Mouse (Mus musculus) stomach, embryonic 16.5 days (tissue): ENCODE measurements around the gene Oas3. TPM values are rescaled to one million over a fixed set of nuclear protein-coding genes. Genes with fewer than 3 reads are reported as not detected.

Experiments used
- ATAC-seq: fragments of 200-750 bp; cut with Nextera tagmentation; 2 replicates; pipeline ENCODE4 v1.8.0; 2017; ENCODE audit warnings: moderate number of reproducible peaks, moderate TSS enrichment; ENCODE audit not compliant: insufficient read depth, low FRiP score
- H3K27ac ChIP-seq: fragments of 300-500 bp; sonication (generic); 2 replicates; pipeline ENCODE4 v1.5.1; 2014; ENCODE audit warnings: low read length
- H3K27me3 ChIP-seq: fragments of 300-500 bp; sonication (generic); 2 replicates; pipeline ENCODE4 v1.6.1; 2014; ENCODE audit warnings: low read length, control low read depth, mixed read lengths; ENCODE audit not compliant: control insufficient read depth, insufficient read depth
- H3K36me3 ChIP-seq: fragments of 300-500 bp; sonication (generic); 2 replicates; pipeline ENCODE4 v1.6.1; 2014; ENCODE audit warnings: low read length; ENCODE audit not compliant: control insufficient read depth, insufficient read depth
- H3K4me1 ChIP-seq: fragments of 300-500 bp; sonication (generic); 2 replicates; pipeline ENCODE4 v1.6.1; 2014; ENCODE audit warnings: low read length, control low read depth, mixed read lengths; ENCODE audit not compliant: control insufficient read depth, insufficient read depth
- H3K4me2 ChIP-seq: fragments of 300-500 bp; sonication (generic); 2 replicates; pipeline ENCODE4 v1.6.1; 2014; ENCODE audit warnings: low read depth, low read length, mixed read lengths
- H3K4me3 ChIP-seq: fragments of 300-500 bp; sonication (generic); replicated peaks from 2 replicates; pipeline ENCODE4 v1.5.1; 2014; ENCODE audit warnings: mild to moderate bottlenecking, low read length
- H3K9ac ChIP-seq: fragments of 300-500 bp; sonication (generic); 2 replicates; pipeline ENCODE4 v1.6.1; 2014; ENCODE audit warnings: low read length
- H3K9me3 ChIP-seq: fragments of 300-500 bp; sonication (generic); replicated peaks from 2 replicates; pipeline ENCODE4 v1.6.1; 2016; ENCODE audit warnings: low read length, control low read depth; ENCODE audit not compliant: control insufficient read depth
- WGBS: fragments of 180-500 bp; shearing (Covaris S2); extraction: QIAGEN DNeasy Blood & Tissue Kit; methylation state at CpG from one replicate; pipeline ENCODE4 v1.1.7; 2014; 5-methylcytosine and 5-hydroxymethylcytosine counted together
- polyA plus RNA-seq: library from polyadenylated mRNA; unstranded; fragments of >200 nt; fragmentation: Nextera tagmentation; extraction: Ambion mirVana; gene quantifications from 2 replicates; pipeline ENCODE4 v1.2.1, GENCODE M21; 2015

Gene Oas3
- polyA plus RNA-seq, 1 experiment from 2014 or later: 0.18 TPM

- H3K27ac ChIP-seq: no peak overlapping the region
- H3K4me2 ChIP-seq: no peak overlapping the region
- H3K27me3 ChIP-seq: no peaks in the 10 kb centered on the region
- no peak for ATAC-seq
- no peaks in the 10 kb centered on the region for H3K36me3 ChIP-seq
- WGBS: 26% methylated on average over 4 of the region's 4 CpGs
- H3K4me3 ChIP-seq: no peak overlapping the region
- no peaks in the 10 kb centered on the region for H3K9me3 ChIP-seq
- no peak overlapping the region for H3K9ac ChIP-seq
- H3K4me1 ChIP-seq: no peaks in the 10 kb centered on the region
These were observed 35.3 kb downstream of the Oas3 start for GRCm38 (mm10) chr5:120742125-120742524.

GRCm38 (mm10) chr5:120734380-120734990 lies 43.0 kb downstream of the Oas3 start:
- ATAC-seq: no peak
- Histone ChIP-seq H3K9me3 (no peaks in the 10 kb centered on the region), H3K4me3 (no peak overlapping the region), H3K4me1 (no peaks in the 10 kb centered on the region), H3K27ac (no peak overlapping the region), H3K9ac (no peak overlapping the region), H3K4me2 (no peak overlapping the region), H3K27me3 (no peaks in the 10 kb centered on the region), H3K36me3 (no peaks in the 10 kb centered on the region)
- WGBS: 67% methylated on average over 14 of the region's 14 CpGs

GRCm38 (mm10) chr5:120733696-120734095 lies 43.8 kb downstream of the Oas3 start:
- H3K27me3 ChIP-seq: no peaks in the 10 kb centered on the region
- ATAC-seq: no peak
- WGBS: 93% methylated on average over 3 of the region's 3 CpGs
- H3K9me3 ChIP-seq: no peaks in the 10 kb centered on the region
- no peak overlapping the region for H3K4me2 ChIP-seq
- H3K9ac ChIP-seq: no peak overlapping the region
- H3K4me3 ChIP-seq: no peak overlapping the region
- H3K4me1 ChIP-seq: no peaks in the 10 kb centered on the region
- no peaks in the 10 kb centered on the region for H3K36me3 ChIP-seq
- H3K27ac ChIP-seq: no peak overlapping the region

- Histone ChIP-seq H3K27ac (no peak overlapping the region), H3K4me1 (no peaks in the 10 kb centered on the region), H3K9ac (no peak overlapping the region), H3K9me3 (no peaks in the 10 kb centered on the region), H3K4me3 (no peak overlapping the region), H3K27me3 (no peaks in the 10 kb centered on the region), H3K4me2 (no peak overlapping the region), H3K36me3 (no peaks in the 10 kb centered on the region)
- 56% methylated on average over 1 of the region's 1 CpGs for WGBS
- no peak for ATAC-seq
These were observed 44.7 kb downstream of the Oas3 start for GRCm38 (mm10) chr5:120732740-120733139.

GRCm38 (mm10) chr5:120729319-120729718 lies 48.1 kb downstream of the Oas3 start:
- Histone ChIP-seq H3K9ac (no peak overlapping the region), H3K27ac (no peak overlapping the region), H3K4me3 (no peak overlapping the region), H3K9me3 (no peaks in the 10 kb centered on the region), H3K4me1 (no peaks in the 10 kb centered on the region), H3K4me2 (no peak overlapping the region), H3K27me3 (no peaks in the 10 kb centered on the region), H3K36me3 (no peaks in the 10 kb centered on the region)
- ATAC-seq: no peak
- 74% methylated on average over 10 of the region's 10 CpGs for WGBS

- Histone ChIP-seq H3K9me3 (no peaks in the 10 kb centered on the region), H3K4me1 (no peaks in the 10 kb centered on the region), H3K4me3 (no peak overlapping the region), H3K27me3 (no peaks in the 10 kb centered on the region), H3K4me2 (no peak overlapping the region), H3K27ac (no peak overlapping the region), H3K9ac (no peak overlapping the region), H3K36me3 (no peaks in the 10 kb centered on the region)
- ATAC-seq: no peak
- WGBS: 58% methylated on average over 12 of the region's 12 CpGs
These were observed 51.5 kb downstream of the Oas3 start for GRCm38 (mm10) chr5:120725811-120726455.

- H3K27ac ChIP-seq: no peak overlapping the region
- no peaks in the 10 kb centered on the region for H3K4me1 ChIP-seq
- H3K36me3 ChIP-seq: no peaks in the 10 kb centered on the region
- no peak for ATAC-seq
- H3K4me3 ChIP-seq: no peak overlapping the region
- no peak overlapping the region for H3K9ac ChIP-seq
- H3K9me3 ChIP-seq: no peaks in the 10 kb centered on the region
- H3K27me3 ChIP-seq: no peaks in the 10 kb centered on the region
- H3K4me2 ChIP-seq: no peak overlapping the region
- 53% methylated on average over 7 of the region's 7 CpGs for WGBS
These were observed 56.5 kb downstream of the Oas3 start for GRCm38 (mm10) chr5:120721005-120721404.

GRCm38 (mm10) chr5:120718600-120719378 lies 58.7 kb downstream of the Oas3 start:
- H3K27me3 ChIP-seq: no peaks in the 10 kb centered on the region
- no peak overlapping the region for H3K4me3 ChIP-seq
- H3K9ac ChIP-seq: no peak overlapping the region
- no peaks in the 10 kb centered on the region for H3K9me3 ChIP-seq
- WGBS: 46% methylated on average over 15 of the region's 15 CpGs
- H3K4me1 ChIP-seq: no peaks in the 10 kb centered on the region
- H3K36me3 ChIP-seq: no peaks in the 10 kb centered on the region
- no peak overlapping the region for H3K4me2 ChIP-seq
- no peak overlapping the region for H3K27ac ChIP-seq
- ATAC-seq: no peak

- H3K27me3 ChIP-seq: peaks cover 15% of the 10 kb centered on the region
- no peak overlapping the region for H3K4me2 ChIP-seq
- H3K4me1 ChIP-seq: no peaks in the 10 kb centered on the region
- no peak overlapping the region for H3K9ac ChIP-seq
- H3K36me3 ChIP-seq: no peaks in the 10 kb centered on the region
- ATAC-seq: no peak
- no peak overlapping the region for H3K4me3 ChIP-seq
- no peaks in the 10 kb centered on the region for H3K9me3 ChIP-seq
- H3K27ac ChIP-seq: no peak overlapping the region
- WGBS: 59% methylated on average over 10 of the region's 10 CpGs
These were observed 60.3 kb downstream of the Oas3 start for GRCm38 (mm10) chr5:120717136-120717535.
